Mouse (Mus musculus): Measurements from ENCODE around the gene Gm11985. TPM values are rescaled to one million over a fixed set of nuclear protein-coding genes. Genes with fewer than 3 reads are reported as not detected.
"Not testable (repeated sequence)": the region's sequence is repeated elsewhere in the genome, so short reads cannot be mapped to it uniquely, and the experiment has no call there.

The Gm11985 gene
- polyA plus RNA-seq (2016; fragmentation: Nextera tagmentation; extraction: Ambion mirVana): not detected in 2 replicates

DNA sequence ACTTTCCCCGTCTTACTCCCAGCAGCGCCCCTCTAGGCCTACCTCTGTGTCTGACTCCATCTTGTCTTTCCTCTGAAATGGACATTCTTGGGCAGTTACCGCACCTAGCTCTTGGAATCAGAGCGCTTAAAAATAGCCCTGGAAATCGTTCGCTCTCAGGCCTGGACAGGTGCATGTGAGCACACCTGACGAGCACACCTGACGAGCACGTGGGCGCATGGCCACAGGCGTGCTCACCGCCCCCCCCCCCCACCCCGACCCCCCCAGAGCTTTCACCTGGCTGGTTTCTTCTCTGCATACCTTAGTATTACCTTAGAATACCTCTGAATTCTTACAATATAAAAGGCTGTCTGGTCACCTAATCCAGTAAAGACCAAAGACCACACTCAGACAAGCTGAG is at the start of gene Gm11985:
Gene Gm11985 (minus strand): TSS at position 101 of the 400 bp plus-strand sequence.
- DNase-seq (ENCODE audit: low spot score): no peak
- no peaks in the 10 kb centered on the region for H3K9me3 ChIP-seq (replicated peaks)
- H3K27ac ChIP-seq (replicated peaks): no peak within 1 kb of the TSS
- no peaks in the 10 kb centered on the region for H3K36me3 ChIP-seq
- H3K27me3 ChIP-seq (ENCODE audit: low read depth, poor library complexity, severe bottlenecking): no peaks in the 10 kb centered on the region; the same call in 1 of the 2 replicates
- no peak within 1 kb of the TSS for H3K4me3 ChIP-seq
- H3K4me1 ChIP-seq: peaks cover 34% of the 10 kb centered on the region
- WGBS: 91% methylated on average over 13 of the region's 13 CpGs

DNA sequence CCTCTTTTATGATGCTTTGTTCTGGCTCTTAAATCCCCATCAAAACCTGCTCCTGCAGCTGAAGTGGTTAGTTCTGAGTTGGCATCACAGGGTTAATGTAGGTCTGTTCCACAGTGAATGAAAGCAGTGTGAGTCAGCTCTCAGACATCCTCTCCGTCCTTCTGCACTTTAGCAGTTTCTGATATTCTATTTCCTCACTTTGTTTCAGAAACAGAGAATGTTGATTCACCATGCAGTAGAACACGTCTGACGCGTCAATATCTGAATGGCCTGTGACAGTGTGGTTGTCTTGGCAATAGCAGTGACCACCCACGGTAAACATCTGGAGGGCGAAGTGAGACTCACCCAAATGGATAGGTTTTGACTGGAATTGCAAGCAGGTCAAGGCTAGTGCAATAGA is 49.3 kb upstream of the Gm11985 start:
- DNase-seq (ENCODE audit: low spot score): no peak
- H3K36me3 ChIP-seq: no peaks in the 10 kb centered on the region
- peaks cover 9% of the 10 kb centered on the region for H3K4me1 ChIP-seq
- no peaks in the 10 kb centered on the region for H3K27me3 ChIP-seq (ENCODE audit: low read depth, poor library complexity, severe bottlenecking)
- WGBS: 88% methylated on average over 6 of the region's 6 CpGs
- H3K4me3 ChIP-seq: no peak overlapping the region
- H3K9me3 ChIP-seq (replicated peaks): no peaks in the 10 kb centered on the region
- H3K27ac ChIP-seq (replicated peaks): no peak overlapping the region

GRCm38 (mm10) chr11:7236751-7237150 is 48.4 kb upstream of the Gm11985 start:
- no peaks in the 10 kb centered on the region for H3K9me3 ChIP-seq (replicated peaks)
- 87% methylated on average over 2 of the region's 2 CpGs for WGBS
- H3K36me3 ChIP-seq: no peaks in the 10 kb centered on the region
- no peak overlapping the region for H3K4me3 ChIP-seq
- no peak overlapping the region for H3K27ac ChIP-seq (replicated peaks)
- H3K27me3 ChIP-seq (ENCODE audit: low read depth, poor library complexity, severe bottlenecking): no peaks in the 10 kb centered on the region
- DNase-seq (ENCODE audit: low spot score): no peak
- H3K4me1 ChIP-seq: peaks cover 9% of the 10 kb centered on the region

DNA sequence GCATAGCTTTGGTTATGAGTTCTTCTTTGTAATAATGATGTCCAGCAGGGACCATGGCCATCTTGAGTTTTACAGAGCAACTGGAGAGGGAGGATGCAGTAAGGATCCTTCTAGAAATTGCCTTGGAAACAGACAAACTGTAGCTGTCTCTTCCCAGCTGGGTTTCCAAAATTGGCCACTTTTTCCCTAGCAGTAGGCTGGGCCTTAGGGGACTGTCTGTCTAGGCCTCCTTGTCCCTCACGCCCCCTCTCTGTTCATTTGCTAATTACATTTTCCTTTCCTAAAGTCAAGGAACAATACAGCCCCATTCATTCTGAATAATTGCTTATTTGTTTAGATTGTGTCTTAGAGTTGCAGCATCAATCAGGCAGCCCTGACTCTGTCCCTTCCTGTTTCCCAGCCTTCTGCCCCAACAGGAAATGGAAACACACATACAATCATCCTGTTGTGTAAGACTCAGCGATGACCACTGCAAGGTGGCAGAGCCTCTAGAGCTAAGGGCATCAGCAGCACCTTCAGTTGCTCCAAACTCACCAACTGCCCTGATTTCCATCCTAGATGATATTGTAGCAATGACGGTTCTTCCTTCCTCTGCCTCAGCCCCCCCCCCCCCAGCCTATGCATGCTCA is 46.7 kb upstream of the Gm11985 start:
- 66% methylated on average over 3 of the region's 3 CpGs for WGBS
- no peak for DNase-seq (ENCODE audit: low spot score)

GRCm38 (mm10) chr11:7234436-7234835 is 46.1 kb upstream of the Gm11985 start:
- no peaks in the 10 kb centered on the region for H3K36me3 ChIP-seq
- peaks cover 8% of the 10 kb centered on the region for H3K4me1 ChIP-seq
- no peak overlapping the region for H3K4me3 ChIP-seq
- whole genome bisulfite sequencing: 77% methylated on average over 1 of the region's 1 CpGs
- no peak for DNase-seq (ENCODE audit: low spot score)
- no peaks in the 10 kb centered on the region for H3K27me3 ChIP-seq (ENCODE audit: low read depth, poor library complexity, severe bottlenecking)
- no peak overlapping the region for H3K27ac ChIP-seq (replicated peaks)
- H3K9me3 ChIP-seq (replicated peaks): no peaks in the 10 kb centered on the region

More for the DNA sequence above, 46.7 kb upstream of the Gm11985 start:
- no peaks in the 10 kb centered on the region for H3K9me3 ChIP-seq (replicated peaks)
- H3K27me3 ChIP-seq (ENCODE audit: low read depth, poor library complexity, severe bottlenecking): no peaks in the 10 kb centered on the region
- H3K36me3 ChIP-seq: no peaks in the 10 kb centered on the region
- H3K4me3 ChIP-seq: no peak overlapping the region
- H3K27ac ChIP-seq (replicated peaks): no peak overlapping the region
- H3K4me1 ChIP-seq: peaks cover 9% of the 10 kb centered on the region

DNA sequence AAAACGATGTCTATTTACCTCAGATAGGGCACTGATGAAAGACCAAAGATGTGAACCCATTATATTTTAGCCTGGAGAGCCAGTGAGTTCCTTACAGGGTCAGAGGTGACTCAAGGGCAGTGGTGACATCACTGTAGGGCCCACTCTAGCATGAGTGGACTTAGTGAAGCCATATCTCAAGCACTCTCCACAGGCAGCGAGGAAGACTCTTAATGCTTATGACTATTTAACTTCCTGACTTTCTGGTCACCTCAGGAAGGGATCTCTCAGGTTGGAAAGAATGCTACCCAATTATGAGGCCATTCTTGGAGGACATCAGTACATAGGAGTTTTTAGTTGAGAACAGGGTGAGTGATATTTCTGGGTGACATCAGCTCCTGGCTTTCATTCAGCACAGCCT is 45.0 kb upstream of the Gm11985 start:
- H3K4me3 ChIP-seq: no peak overlapping the region
- H3K9me3 ChIP-seq (replicated peaks): no peaks in the 10 kb centered on the region
- H3K27ac ChIP-seq (replicated peaks): no peak overlapping the region
- 91% methylated on average over 2 of the region's 2 CpGs for WGBS
- DNase-seq (ENCODE audit: low spot score): no peak
- H3K36me3 ChIP-seq: no peaks in the 10 kb centered on the region
- no peaks in the 10 kb centered on the region for H3K4me1 ChIP-seq
- H3K27me3 ChIP-seq (ENCODE audit: low read depth, poor library complexity, severe bottlenecking): no peaks in the 10 kb centered on the region

DNA sequence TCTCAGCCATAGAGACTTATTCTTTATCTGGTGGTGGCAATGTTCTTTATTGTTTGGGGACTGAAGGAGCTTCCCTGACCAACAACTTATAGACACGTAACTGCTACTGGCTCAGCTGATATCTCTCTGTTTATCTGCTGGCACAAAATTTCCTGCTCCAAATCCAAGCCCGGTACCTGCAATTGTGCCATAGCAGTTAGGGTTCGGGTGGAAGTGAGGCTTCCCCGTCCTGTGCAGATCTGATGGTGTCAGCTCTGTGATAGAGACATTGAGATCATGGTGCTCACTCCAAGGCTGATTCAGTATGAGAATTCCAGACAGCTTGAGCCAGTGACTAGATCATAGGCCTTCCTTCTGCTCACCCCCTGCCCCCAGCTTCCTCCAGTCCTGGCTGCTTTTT is 43.6 kb upstream of the Gm11985 start:
- no peaks in the 10 kb centered on the region for H3K9me3 ChIP-seq (replicated peaks)
- no peaks in the 10 kb centered on the region for H3K4me1 ChIP-seq
- no peaks in the 10 kb centered on the region for H3K27me3 ChIP-seq (ENCODE audit: low read depth, poor library complexity, severe bottlenecking)
- DNase-seq (ENCODE audit: low spot score): no peak
- H3K27ac ChIP-seq (replicated peaks): no peak overlapping the region
- WGBS: 87% methylated on average over 4 of the region's 4 CpGs
- H3K36me3 ChIP-seq: no peaks in the 10 kb centered on the region
- H3K4me3 ChIP-seq: no peak overlapping the region

DNA sequence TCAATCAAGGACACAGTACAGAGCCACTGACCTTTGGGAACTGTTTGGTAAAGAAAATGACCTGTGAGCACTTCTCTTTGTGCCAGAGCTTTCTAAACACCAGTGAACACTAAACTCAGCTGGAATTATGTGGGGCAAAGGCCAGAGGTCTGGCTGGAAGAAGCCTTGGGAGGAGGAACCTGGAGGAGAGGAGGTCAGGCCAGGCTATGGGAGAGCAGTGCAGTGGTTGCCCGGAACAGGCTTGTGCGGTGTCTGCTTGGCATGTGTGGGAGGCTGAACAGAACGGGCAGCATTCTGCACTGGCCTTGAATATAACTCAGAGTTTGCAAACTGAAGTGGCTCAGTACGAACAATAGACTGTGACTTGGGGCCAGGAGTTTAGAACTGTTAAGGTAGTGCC is 41.6 kb upstream of the Gm11985 start:
- Histone ChIP-seq H3K9me3 (replicated peaks) (no peaks in the 10 kb centered on the region), H3K4me3 (no peak overlapping the region), H3K4me1 (no peaks in the 10 kb centered on the region), H3K36me3 (no peaks in the 10 kb centered on the region), H3K27me3 (ENCODE audit: low read depth, poor library complexity, severe bottlenecking) (no peaks in the 10 kb centered on the region), H3K27ac (replicated peaks) (no peak overlapping the region)
- 92% methylated on average over 4 of the region's 4 CpGs for WGBS
- DNase-seq (ENCODE audit: low spot score): no peak

DNA sequence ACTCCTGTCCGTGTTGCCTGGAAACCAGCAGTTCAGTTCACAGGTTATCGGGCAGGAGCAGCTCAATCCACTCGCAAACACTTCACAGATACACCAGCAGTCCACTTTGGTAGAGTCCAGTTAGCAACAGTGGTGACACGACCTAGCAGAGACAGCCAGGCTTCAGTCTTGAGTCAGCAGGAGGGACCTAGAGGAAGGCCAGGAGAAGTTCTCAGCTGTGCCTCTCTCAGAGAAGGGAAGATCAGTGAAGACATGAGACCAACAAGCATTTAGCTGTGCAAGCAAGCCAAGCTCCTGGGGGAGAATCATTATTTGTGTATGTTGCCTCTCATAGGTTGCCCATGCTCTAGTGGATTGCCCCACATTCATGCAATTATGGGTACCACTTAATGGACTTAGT is 39.7 kb upstream of the Gm11985 start:
- H3K36me3 ChIP-seq: no peaks in the 10 kb centered on the region
- no peak for DNase-seq (ENCODE audit: low spot score)
- H3K4me1 ChIP-seq: no peaks in the 10 kb centered on the region
- H3K27ac ChIP-seq (replicated peaks): no peak overlapping the region
- no peak overlapping the region for H3K4me3 ChIP-seq
- 86% methylated on average over 4 of the region's 4 CpGs for WGBS
- H3K27me3 ChIP-seq (ENCODE audit: low read depth, poor library complexity, severe bottlenecking): no peaks in the 10 kb centered on the region
- no peaks in the 10 kb centered on the region for H3K9me3 ChIP-seq (replicated peaks)

DNA sequence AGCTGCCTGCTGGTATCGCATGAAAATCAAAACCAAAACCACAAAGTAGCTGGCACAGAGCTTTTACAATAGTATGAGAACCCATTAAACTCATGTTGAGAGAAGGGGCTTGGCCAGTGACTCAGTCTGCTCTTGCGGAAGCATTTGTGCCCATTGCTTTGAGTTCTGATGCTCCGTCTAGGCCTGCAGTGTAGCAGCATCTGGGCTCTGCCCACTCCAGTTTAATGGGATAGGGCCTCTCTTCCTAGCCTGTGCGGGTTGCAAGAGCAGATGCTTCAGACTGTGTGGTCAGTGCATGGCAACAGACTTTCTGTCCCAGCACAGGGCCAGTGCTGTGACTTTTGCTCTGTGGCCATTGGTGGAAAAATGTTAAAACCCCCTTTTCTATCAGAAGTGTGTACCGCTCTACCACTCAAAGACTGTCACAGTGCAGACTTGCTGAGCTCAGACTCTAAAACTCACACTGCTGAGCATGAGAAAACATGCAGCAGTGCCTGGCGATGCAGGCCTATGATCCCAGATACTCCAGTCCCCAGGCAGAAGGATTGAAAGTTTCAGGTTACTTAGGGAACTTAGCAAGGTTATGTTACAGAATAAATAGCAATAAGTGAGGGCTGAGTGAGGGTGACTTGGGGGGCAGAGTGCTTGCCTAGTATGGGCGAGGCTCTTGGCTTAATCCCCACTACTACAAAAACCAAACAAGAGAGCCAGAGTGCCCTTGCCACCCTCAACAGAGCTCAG is 38.6 kb upstream of the Gm11985 start:
- no peaks in the 10 kb centered on the region for H3K36me3 ChIP-seq
- no peak overlapping the region for H3K27ac ChIP-seq (replicated peaks)
- WGBS: 82% methylated on average over 7 of the region's 7 CpGs
- no peaks in the 10 kb centered on the region for H3K27me3 ChIP-seq (ENCODE audit: low read depth, poor library complexity, severe bottlenecking)
- no peaks in the 10 kb centered on the region for H3K9me3 ChIP-seq (replicated peaks)
- no peaks in the 10 kb centered on the region for H3K4me1 ChIP-seq
- H3K4me3 ChIP-seq: no peak overlapping the region
- no peak for DNase-seq (ENCODE audit: low spot score)

DNA sequence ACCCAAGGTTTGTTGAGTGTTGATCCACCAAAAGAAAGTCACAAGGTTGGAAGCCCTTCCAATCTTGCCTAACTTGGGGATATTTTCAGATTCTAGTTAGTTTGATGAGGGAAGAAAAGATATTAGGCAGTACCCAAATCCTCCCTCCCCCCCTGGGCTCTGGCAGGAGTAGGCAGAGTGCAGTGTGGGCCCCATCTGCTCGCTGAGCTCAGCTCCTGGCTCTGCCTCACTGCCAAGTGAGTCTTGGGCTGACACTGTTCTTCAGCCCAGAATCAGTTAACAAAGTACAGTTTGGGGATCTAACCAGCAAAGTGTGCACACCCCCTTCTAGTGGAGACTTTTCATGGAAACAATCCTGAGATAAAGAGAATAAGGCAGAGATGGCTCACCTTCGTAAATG is 37.8 kb upstream of the Gm11985 start:
- no peaks in the 10 kb centered on the region for H3K4me1 ChIP-seq
- no peak overlapping the region for H3K4me3 ChIP-seq
- no peak overlapping the region for H3K27ac ChIP-seq (replicated peaks)
- no peaks in the 10 kb centered on the region for H3K36me3 ChIP-seq
- no peaks in the 10 kb centered on the region for H3K27me3 ChIP-seq (ENCODE audit: low read depth, poor library complexity, severe bottlenecking)
- H3K9me3 ChIP-seq (replicated peaks): no peaks in the 10 kb centered on the region
- 77% methylated on average over 2 of the region's 2 CpGs for WGBS
- DNase-seq (ENCODE audit: low spot score): no peak

DNA sequence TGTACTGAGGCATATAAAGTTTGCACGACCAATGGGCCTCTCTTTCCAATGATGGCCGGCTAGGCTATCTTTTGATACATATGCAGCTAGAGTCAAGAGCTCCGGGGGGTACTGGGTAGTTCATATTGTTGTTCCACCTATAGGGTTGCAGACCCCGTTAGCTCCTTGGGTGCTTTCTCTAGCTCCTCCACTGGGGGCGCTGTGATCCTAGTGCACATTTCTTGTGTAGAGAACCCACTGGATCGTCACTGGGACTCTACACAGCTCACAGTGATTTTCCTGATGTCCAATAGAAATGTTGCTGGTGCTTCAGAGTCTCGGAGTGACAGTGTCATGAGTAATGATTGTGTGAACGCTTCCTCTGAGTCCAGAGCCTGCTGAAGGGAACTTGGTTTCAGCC is 33.5 kb upstream of the Gm11985 start:
- WGBS: 73% methylated on average over 8 of the region's 8 CpGs
- DNase-seq (ENCODE audit: low spot score); H3K4me1 ChIP-seq; H3K36me3 ChIP-seq; H3K9me3 ChIP-seq (replicated peaks); H3K4me3 ChIP-seq; H3K27ac ChIP-seq (replicated peaks); H3K27me3 ChIP-seq (ENCODE audit: low read depth, poor library complexity, severe bottlenecking): not testable (repeated sequence)

- no peaks in the 10 kb centered on the region for H3K36me3 ChIP-seq
- peaks cover 36% of the 10 kb centered on the region for H3K4me1 ChIP-seq
- peaks cover 49% of the 10 kb centered on the region for H3K27me3 ChIP-seq (ENCODE audit: low read depth, poor library complexity, severe bottlenecking)
- H3K27ac ChIP-seq (replicated peaks): no peak overlapping the region
- peak; percentile 57 for DNase-seq (ENCODE audit: low spot score)
- WGBS: 17% methylated on average over 8 of the region's 8 CpGs
- H3K4me3 ChIP-seq: no peak overlapping the region
- H3K9me3 ChIP-seq (replicated peaks): no peaks in the 10 kb centered on the region
Observed at GRCm38 (mm10) chr11:7215703-7216102, 27.3 kb upstream of the Gm11985 start.

Data from midbrain, embryonic 10.5 days (tissue).